Mouse (Mus musculus) activated CD4-positive, CD25-positive, alpha-beta regulatory T cell (primary cell): Measurements from ENCODE around the gene Cyp2b10. TPM values are rescaled to one million over a fixed set of nuclear protein-coding genes. Genes with fewer than 3 reads are reported as not detected.

Source experiments
- polyA plus RNA-seq, 2 experiments: library from polyadenylated mRNA; unstranded; fragments of 100-300 nt; shearing (Covaris generic); gene quantifications; one replicate each; pipeline ENCODE4 v1.2.1; 2017

Cyp2b10 gene
- not detected for polyA plus RNA-seq

DNA sequence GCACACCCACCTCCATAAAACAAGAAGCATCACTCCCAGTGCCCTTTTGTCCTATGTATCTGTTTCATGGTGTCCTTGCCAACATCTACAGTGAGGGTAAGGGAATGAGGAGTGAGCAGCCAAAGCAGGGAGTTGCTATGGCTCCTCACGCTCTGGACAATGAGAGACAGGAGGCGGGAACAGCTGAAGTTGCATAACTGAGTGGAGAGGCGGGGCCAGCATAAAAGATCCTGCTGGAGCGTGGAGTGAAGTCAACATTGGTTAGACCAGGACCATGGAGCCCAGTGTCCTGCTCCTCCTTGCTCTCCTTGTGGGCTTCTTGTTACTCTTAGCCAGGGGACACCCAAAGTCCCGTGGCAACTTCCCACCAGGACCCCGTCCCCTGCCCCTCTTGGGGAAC, at the start of gene Cyp2b10:
Gene Cyp2b10 (plus strand): TSS at position 210 of the 400 bp plus-strand sequence.

Other genes starting within 250 kb of the Cyp2b10 start
- 10 to 100 TPM; 33.0 to 39.0 TPM for gene Bckdha, start 238.6 kb upstream of the Cyp2b10 start, polyA plus RNA-seq
- gene Exosc5, start 238.5 kb upstream of the Cyp2b10 start, polyA plus RNA-seq = 100 to 1,000 TPM; 102 to 119 TPM
- gene Tmem91, start 222.5 kb upstream of the Cyp2b10 start, polyA plus RNA-seq = 1 to 10 TPM; 2.4 to 3.8 TPM
- 10 to 100 TPM; 51.9 to 59.9 TPM for gene B9d2, start 216.8 kb upstream of the Cyp2b10 start, polyA plus RNA-seq
- 100 to 1,000 TPM; 131 to 156 TPM for gene Tgfb1, start 210.6 kb upstream of the Cyp2b10 start, polyA plus RNA-seq
- 10 to 100 TPM; 49.9 to 54.7 TPM for gene Ccdc97, start 178.5 kb upstream of the Cyp2b10 start, polyA plus RNA-seq
- 100 to 1,000 TPM in 1 of 2 experiments, 10 to 100 TPM in 1; 86.7 to 119 TPM for gene Hnrnpul1, start 142.9 kb upstream of the Cyp2b10 start, polyA plus RNA-seq
- 10 to 100 TPM in 1 of 2 experiments, 1 to 10 TPM in 1; 8.6 to 28.2 TPM for gene Axl, start 108.9 kb upstream of the Cyp2b10 start, polyA plus RNA-seq
- 10 to 100 TPM in 1 of 2 experiments, 1 to 10 TPM in 1; 4.8 to 22.1 TPM for gene Cyp2s1, start 80.7 kb upstream of the Cyp2b10 start, polyA plus RNA-seq
- not detected for gene Cyp2b13, start 163.9 kb downstream of the Cyp2b10 start, polyA plus RNA-seq